Mouse (Mus musculus) forebrain, embryonic 12.5 days (tissue): Measurements from ENCODE around the gene Sds. TPM values are rescaled to one million over a fixed set of nuclear protein-coding genes. Genes with fewer than 3 reads are reported as not detected.

Source experiments
- ATAC-seq: fragments of 200-750 bp; cut with Nextera tagmentation; 2 replicates; pipeline ENCODE4 v1.8.0; 2017; ENCODE audit warnings: moderate TSS enrichment; ENCODE audit not compliant: low FRiP score
- H3K27ac ChIP-seq: fragments of 300-500 bp; sonication (generic); 2 replicates; pipeline ENCODE4 v1.5.1; 2016; ENCODE audit warnings: mild to moderate bottlenecking
- H3K27me3 ChIP-seq: fragments of 300-500 bp; sonication (generic); 2 replicates; pipeline ENCODE4 v1.6.1; 2016; ENCODE audit warnings: mild to moderate bottlenecking
- H3K36me3 ChIP-seq: fragments of 300-500 bp; sonication (generic); replicated peaks from 2 replicates; pipeline ENCODE4 v1.6.1; 2016; ENCODE audit warnings: mild to moderate bottlenecking
- H3K4me1 ChIP-seq: fragments of 300-500 bp; sonication (generic); 2 replicates; pipeline ENCODE4 v1.6.1; 2016
- H3K4me2 ChIP-seq: fragments of 300-500 bp; sonication (generic); 2 replicates; pipeline ENCODE4 v1.6.1; 2016; ENCODE audit warnings: mild to moderate bottlenecking, moderate library complexity
- H3K4me3 ChIP-seq: fragments of 300-500 bp; sonication (generic); replicated peaks from 2 replicates; pipeline ENCODE4 v1.5.1; 2016; ENCODE audit warnings: mild to moderate bottlenecking
- H3K9ac ChIP-seq: fragments of 300-500 bp; sonication (generic); 2 replicates; pipeline ENCODE4 v1.6.1; 2016; ENCODE audit warnings: mild to moderate bottlenecking
- H3K9me3 ChIP-seq: fragments of 300-500 bp; sonication (generic); 2 replicates; pipeline ENCODE4 v1.6.1; 2016
- WGBS: fragments of 180-500 bp; shearing (Covaris S2); methylation state at CpG from one replicate; pipeline ENCODE4 v1.1.7; 2016; 5-methylcytosine and 5-hydroxymethylcytosine counted together
- polyA plus RNA-seq: library from polyadenylated mRNA; unstranded; fragments of >200 nt; fragmentation: Nextera tagmentation; extraction: Ambion mirVana; gene quantifications from 2 replicates; pipeline ENCODE4 v1.2.1, GENCODE M21; 2016

The Sds gene
- not detected in 2 replicates for polyA plus RNA-seq

DNA sequence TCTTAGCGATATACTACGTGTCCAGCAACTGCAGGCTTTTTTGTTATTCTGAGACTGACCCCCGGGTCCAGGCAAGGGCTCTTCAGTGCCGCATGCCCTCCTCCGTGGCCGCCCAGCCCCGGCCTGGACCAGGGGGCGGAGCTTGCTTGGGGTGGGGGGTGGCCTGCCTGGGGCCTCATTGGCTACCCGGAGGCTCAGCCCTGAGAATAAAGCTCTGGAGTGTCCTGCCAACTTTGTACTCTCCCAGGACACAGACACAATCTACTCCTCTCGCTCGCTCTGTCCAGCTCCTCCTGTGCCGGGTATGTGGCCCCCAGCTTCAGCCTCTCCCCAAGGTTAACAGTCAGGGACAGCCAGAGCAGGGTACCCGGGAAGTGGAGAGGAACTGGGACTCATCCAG, at the start of gene Sds:
Gene Sds (plus strand): TSS at position 231 of the 400 bp plus-strand sequence.
- 0 out of 2 replicates have a peak, but pooled peaks cover 4% of the 10 kb centered on the region for H3K4me1 ChIP-seq
- no peak within 1 kb of the TSS for H3K4me2 ChIP-seq
- no peak within 1 kb of the TSS for H3K4me3 ChIP-seq
- H3K36me3 ChIP-seq, result no peaks in the 10 kb centered on the region
- WGBS, result 14% methylated on average over 13 of the region's 13 CpGs
- H3K9ac ChIP-seq, result no peak within 1 kb of the TSS
- H3K27me3 ChIP-seq, result 0 out of 2 replicates have a peak, but pooled peaks cover 5% of the 10 kb centered on the region
- ATAC-seq, result no peak
- no peak within 1 kb of the TSS for H3K27ac ChIP-seq
- no peaks in the 10 kb centered on the region for H3K9me3 ChIP-seq

DNA sequence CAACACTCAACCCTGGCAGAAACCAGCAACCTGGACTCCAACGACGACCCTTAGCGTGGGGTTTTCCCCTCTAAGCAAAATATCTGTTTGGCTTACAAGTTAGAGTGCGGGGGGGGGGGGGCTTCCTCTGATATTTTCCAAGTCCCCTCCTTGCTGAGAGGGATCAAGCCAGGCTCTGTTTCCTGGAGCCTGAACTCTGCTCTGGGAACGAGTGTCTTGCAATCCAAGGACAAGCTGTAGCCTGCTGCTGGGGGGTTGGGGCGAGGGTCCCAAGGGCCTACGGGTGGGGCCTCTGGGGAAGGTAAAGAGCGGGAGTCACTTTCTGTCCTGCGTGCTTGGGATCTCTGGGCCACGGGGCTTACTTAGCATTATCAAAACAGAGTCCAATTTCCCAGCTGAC, 49.8 kb upstream of the Sds start:
- peak overlapping the region; percentile 43 for H3K4me2 ChIP-seq
- H3K27ac ChIP-seq, result peak overlapping the region; percentile 80
- H3K27me3 ChIP-seq, result peaks cover 97% of the 10 kb centered on the region
- no peaks in the 10 kb centered on the region for H3K36me3 ChIP-seq
- no peak overlapping the region for H3K9ac ChIP-seq
- H3K9me3 ChIP-seq, result no peaks in the 10 kb centered on the region
- ATAC-seq, result no peak
- peaks cover 31% of the 10 kb centered on the region for H3K4me1 ChIP-seq
- WGBS, result 4% methylated on average over 10 of the region's 10 CpGs
- peak overlapping the region; percentile 29 for H3K4me3 ChIP-seq

DNA sequence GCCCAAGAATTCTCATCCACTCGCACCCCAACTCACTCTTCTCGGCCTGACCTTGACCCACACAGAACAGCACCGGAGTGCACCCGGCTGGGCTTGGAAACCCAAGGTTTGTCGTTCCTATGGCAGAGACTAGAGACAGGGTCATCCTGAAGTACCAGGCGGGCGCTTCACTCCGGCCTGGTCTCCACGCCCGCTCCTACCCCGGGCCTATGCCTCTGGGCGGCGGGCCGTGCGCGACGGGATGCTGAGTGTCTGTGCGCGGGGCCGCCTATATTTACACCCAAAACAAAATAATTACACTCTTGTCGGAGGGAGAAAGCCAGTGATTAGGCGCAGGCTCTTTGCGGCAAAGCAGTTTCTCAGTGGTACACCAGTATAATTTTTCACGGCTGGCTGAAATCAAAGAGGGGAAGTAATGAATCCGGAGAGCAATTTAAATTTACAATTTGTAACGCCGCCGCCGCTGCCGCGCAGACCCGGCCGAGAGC, 48.8 kb upstream of the Sds start:
- Histone ChIP-seq H3K9ac (peak overlapping the region; percentile 40; the same call in 1 of the 2 replicates), H3K36me3 (no peaks in the 10 kb centered on the region), H3K9me3 (no peaks in the 10 kb centered on the region), H3K4me3 (peak overlapping the region; percentile 29), H3K27ac (peak overlapping the region; percentile 80), H3K4me2 (peak overlapping the region; percentile 43), H3K4me1 (peaks cover 39% of the 10 kb centered on the region), H3K27me3 (peaks cover 97% of the 10 kb centered on the region)
- under 1% methylated on average over 33 of the region's 33 CpGs for WGBS
- no peak for ATAC-seq

DNA sequence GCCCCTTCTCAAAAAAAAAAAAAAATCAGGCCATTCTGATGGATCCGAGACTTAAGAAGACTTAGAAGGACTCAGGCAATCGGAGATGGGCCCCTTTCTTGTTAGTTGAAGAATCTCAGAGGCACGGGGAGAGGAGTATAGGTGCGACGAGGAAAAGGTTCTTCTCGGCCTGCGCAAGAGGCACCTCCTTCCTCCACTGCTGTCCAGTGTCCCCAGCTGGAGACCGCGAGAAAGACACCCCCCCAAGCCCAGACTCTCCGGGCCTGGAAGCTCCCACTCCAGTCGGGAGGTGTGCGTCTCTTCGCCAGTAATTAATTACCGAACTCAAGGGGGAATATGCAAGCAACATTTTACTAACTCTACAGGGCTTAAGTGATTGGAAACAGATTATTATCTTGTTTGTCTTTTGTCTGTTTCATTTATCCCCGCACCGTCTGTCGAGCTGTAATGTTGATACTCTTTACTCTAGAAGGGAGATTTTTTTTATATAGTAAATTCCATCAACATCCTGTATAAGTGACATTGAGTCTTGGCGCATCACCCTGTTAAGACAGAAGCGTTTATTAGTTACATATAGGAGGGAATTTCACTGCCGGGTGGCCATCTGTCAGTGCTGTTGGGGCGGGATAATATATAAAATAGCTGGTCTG, 48.0 kb upstream of the Sds start:
- WGBS, result 4% methylated on average over 21 of the region's 21 CpGs
- H3K9me3 ChIP-seq, result no peaks in the 10 kb centered on the region
- no peaks in the 10 kb centered on the region for H3K36me3 ChIP-seq
- peak overlapping the region; percentile 80 for H3K27ac ChIP-seq
- ATAC-seq, result no peak
- H3K4me2 ChIP-seq, result peak overlapping the region; percentile 43
- peak overlapping the region; percentile 29 for H3K4me3 ChIP-seq
- peaks cover 96% of the 10 kb centered on the region for H3K27me3 ChIP-seq
- H3K4me1 ChIP-seq, result peaks cover 41% of the 10 kb centered on the region
- H3K9ac ChIP-seq, result peak overlapping the region; percentile 40; the same call in 1 of the 2 replicates

DNA sequence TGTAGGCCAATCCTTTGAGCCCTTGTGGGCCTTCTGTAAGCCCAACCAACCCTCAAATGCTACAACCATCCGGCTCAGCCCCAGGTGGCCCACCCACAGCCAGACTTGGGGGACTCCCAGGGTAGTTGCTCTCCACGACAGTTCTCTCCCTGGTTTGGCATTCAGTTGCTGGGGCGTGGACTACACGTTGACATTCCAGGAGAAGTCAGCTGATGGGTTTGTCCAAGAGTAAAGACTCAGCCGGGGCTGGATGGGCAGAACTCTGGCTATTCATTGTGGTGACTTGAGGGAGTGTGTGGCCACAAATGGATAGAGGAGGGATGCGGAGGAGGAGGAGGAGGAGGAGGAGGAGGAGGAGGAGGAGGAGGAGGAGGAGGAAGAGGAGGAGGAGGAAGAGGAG, 47.3 kb upstream of the Sds start:
- Histone ChIP-seq H3K4me1 (peaks cover 43% of the 10 kb centered on the region), H3K9ac (peak overlapping the region; percentile 38; the same call in 1 of the 2 replicates), H3K4me2 (peak overlapping the region; percentile 43), H3K4me3 (peak overlapping the region; percentile 23; the same call in 1 of the 2 replicates), H3K27me3 (peaks cover 98% of the 10 kb centered on the region), H3K36me3 (no peaks in the 10 kb centered on the region), H3K9me3 (no peaks in the 10 kb centered on the region), H3K27ac (0 out of 2 replicates have a peak overlapping the region, but pooled peaks have one; percentile 63)
- ATAC-seq, result no peak
- 2% methylated on average over 5 of the region's 6 CpGs for WGBS

DNA sequence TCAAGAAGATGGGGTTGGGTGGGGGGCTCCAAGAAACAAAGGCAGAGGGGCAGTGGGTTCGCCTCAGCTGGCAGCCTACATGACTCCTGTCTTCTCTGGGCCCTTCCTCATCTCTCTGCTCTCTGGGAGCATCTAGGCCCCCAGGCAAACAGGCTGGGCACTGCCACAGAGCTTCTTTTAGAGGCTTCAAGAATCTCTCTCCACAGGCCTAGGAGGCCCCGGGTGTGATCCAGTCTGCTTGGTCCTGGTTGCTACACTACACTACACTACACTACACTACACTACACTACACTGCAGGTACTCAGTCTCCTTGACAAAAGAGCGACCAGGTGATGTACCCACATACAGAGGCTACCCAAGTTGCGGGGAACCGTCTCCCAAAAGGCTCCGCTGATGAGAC, 46.6 kb upstream of the Sds start:
- no peak for ATAC-seq
- peaks cover 98% of the 10 kb centered on the region for H3K27me3 ChIP-seq
- 26% methylated on average over 6 of the region's 6 CpGs for WGBS
- peaks cover 41% of the 10 kb centered on the region for H3K4me1 ChIP-seq
- no peaks in the 10 kb centered on the region for H3K9me3 ChIP-seq
- H3K9ac ChIP-seq, result 0 out of 2 replicates have a peak overlapping the region, but pooled peaks have one; percentile 25
- H3K27ac ChIP-seq, result peak overlapping the region; percentile 63
- H3K4me2 ChIP-seq, result peak overlapping the region; percentile 43
- no peaks in the 10 kb centered on the region for H3K36me3 ChIP-seq
- peak overlapping the region; percentile 23 for H3K4me3 ChIP-seq

DNA sequence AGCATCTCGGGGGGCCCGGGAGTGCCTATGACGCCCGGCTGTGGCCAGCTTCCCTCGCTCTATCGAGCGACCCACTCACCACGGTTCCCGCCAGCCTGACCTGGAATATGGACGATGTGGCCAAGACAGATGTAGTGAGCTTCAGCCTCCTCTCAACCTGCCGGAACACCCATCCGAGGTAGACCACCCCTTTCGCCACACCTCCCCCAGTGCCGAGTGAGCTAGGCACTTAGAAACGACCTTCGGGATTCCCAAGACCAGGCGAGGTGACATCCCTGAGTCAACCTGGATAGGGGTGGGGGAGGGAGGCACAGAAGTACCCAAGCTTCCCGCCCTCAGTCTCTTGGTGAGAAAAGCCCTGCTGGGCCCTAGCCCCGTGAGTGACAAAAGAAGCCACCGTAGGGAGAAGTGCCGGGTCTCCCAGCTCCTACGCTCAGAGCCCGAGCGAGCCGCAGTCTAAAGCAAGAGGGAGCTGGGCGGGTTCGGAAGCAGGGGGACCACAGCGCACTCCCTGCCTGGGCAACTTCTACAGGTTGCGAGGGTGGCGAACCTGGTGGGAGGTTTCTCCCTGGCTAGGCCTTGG, 45.2 kb upstream of the Sds start:
- Histone ChIP-seq H3K27ac (peak overlapping the region; percentile 80), H3K4me3 (peak overlapping the region; percentile 49), H3K4me2 (peak overlapping the region; percentile 51), H3K9ac (peak overlapping the region; percentile 63), H3K9me3 (no peaks in the 10 kb centered on the region), H3K27me3 (peaks cover 98% of the 10 kb centered on the region), H3K4me1 (peaks cover 50% of the 10 kb centered on the region), H3K36me3 (no peaks in the 10 kb centered on the region)
- no peak for ATAC-seq
- WGBS, result under 1% methylated on average over 30 of the region's 30 CpGs

DNA sequence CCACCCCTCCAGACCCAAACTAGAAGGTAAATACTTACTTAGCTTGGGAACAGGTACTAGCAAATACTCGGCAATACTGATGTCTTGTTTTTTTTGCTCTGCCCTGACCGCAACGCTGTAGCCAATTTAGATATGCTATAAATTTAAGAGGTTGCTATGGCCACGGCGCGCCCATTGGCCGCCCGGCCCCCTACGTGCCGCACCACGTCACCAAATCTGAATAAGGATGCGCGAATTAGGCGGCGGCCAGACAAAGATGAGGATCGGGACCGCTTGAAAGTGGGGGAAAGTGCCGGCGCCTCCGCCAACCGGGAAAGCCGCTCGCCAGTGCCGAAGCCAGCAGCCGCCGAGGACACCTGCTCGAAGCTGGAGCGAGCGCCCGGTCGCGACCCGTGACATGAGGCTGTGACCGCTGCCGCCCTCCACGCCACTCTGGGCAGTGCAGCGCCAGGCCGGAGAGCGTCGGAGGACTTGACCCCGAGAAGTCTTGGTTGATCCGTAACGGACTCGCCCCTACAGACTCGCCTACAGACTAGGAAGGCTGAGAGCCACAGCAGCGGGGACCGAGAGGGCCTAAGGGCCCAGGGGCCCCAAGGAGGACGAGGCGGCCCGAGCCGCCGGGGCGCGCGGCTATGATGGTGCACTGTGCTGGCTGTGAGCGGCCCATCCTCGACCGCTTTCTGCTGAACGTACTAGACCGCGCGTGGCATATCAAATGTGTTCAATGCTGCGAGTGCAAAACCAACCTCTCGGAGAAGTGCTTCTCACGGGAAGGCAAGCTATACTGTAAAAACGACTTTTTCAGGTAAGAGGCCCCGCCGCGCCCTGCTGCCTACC, 44.5 kb upstream of the Sds start, which contains the start of gene Lhx5:
Gene Lhx5 (plus strand): TSS at position 51 of the 837 bp plus-strand sequence.
- Histone ChIP-seq H3K4me2 (peak within 1 kb of the TSS; percentile 51), H3K4me3 (peak within 1 kb of the TSS; percentile 49), H3K9ac (peak within 1 kb of the TSS; percentile 64), H3K4me1 (peaks cover 53% of the 10 kb centered on the region), H3K9me3 (no peaks in the 10 kb centered on the region), H3K27ac (peak within 1 kb of the TSS; percentile 80), H3K27me3 (peaks cover 98% of the 10 kb centered on the region), H3K36me3 (no peaks in the 10 kb centered on the region)
- under 1% methylated on average over 69 of the region's 69 CpGs for WGBS
- ATAC-seq, result peak; percentile 73

DNA sequence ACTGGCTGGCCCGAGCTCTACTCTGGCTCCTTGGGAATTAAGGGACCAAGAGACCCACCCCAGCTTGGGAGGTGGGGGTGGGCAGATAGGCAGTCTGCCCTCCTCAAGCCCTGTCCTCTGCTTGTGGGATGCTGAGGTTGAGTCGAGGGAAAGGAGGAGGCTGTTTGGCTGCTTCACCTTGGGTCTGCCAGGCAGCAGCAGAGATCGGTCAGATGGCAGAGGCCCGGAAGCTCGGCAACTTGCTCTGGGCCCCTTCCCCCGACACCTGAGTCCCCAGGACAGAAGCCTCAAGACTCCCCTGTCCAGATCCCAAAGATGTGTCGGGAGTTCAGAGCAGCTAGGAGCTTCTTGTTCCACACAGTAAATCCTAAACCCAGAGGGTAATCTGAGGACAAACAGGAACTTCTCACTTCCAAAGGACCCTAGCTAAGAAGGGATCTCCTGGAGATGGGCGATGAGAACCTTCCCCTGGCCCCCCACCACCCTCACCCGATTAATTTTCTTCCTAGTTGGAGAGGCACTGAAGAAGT, 43.8 kb upstream of the Sds start:
- H3K9ac ChIP-seq, result peak overlapping the region; percentile 64
- H3K4me1 ChIP-seq, result peaks cover 50% of the 10 kb centered on the region
- H3K27me3 ChIP-seq, result peaks cover 97% of the 10 kb centered on the region
- WGBS, result 0% methylated on average over 9 of the region's 9 CpGs
- H3K4me3 ChIP-seq, result peak overlapping the region; percentile 49
- ATAC-seq, result no peak
- peak overlapping the region; percentile 80 for H3K27ac ChIP-seq
- no peaks in the 10 kb centered on the region for H3K9me3 ChIP-seq
- peak overlapping the region; percentile 51 for H3K4me2 ChIP-seq
- no peaks in the 10 kb centered on the region for H3K36me3 ChIP-seq

DNA sequence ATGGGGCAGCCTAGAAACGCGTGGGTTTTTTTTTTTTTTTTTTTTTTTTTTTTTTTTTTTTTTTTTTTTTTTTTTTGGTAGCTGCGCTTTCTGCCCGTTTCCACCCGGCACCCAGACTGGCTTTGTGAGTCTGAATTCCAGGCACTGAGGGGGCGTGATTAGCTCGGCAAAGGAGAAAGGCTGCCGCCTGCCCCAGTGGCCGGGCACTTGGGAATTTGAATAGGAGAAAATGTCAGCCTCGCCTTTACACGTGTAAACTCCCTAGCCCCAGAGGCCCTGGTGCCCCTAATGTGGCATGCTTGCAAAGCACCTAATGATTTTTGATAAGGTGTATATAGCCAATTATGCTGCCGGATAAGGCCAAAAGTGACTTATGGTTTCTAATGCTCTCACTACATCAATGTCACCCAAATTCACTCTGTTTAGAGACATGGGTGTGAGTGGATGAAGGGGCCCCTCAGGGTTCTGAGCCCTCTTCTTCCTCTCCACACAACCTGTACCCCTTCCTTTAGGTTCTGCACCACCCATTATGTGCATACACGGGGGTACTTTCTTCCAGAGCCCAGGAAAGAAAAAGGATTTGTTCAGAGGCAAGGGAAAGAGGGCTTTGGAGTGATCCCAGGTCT, 43.1 kb upstream of the Sds start:
- H3K9ac ChIP-seq, result peak overlapping the region; percentile 68
- H3K27ac ChIP-seq, result peak overlapping the region; percentile 88; the same call in 1 of the 2 replicates

DNA sequence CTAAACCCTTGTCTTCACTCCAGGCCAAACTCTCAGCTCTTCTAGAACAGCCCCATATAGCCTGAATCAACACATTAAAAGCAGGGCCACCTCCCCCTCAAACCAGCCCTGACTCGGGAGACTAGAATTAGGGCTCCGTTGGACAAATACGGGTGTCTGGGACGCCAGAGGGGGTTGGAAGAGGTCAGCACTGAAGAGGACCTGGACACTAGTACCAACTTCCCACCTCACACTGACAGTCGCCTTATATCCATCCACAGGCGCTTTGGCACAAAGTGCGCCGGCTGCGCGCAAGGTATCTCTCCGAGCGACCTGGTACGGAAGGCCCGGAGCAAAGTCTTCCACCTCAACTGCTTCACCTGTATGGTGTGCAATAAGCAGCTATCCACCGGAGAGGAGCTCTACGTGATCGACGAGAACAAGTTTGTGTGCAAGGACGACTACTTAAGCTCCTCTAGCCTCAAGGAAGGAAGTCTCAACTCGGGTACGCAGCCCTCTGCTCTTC, 42.0 kb upstream of the Sds start:
- peaks cover 59% of the 10 kb centered on the region for H3K4me1 ChIP-seq
- peaks cover 97% of the 10 kb centered on the region for H3K27me3 ChIP-seq
- ATAC-seq, result no peak
- H3K4me3 ChIP-seq, result peak overlapping the region; percentile 49
- H3K4me2 ChIP-seq, result peak overlapping the region; percentile 74
- H3K9ac ChIP-seq, result peak overlapping the region; percentile 68
- no peaks in the 10 kb centered on the region for H3K36me3 ChIP-seq
- H3K27ac ChIP-seq, result peak overlapping the region; percentile 88
- H3K9me3 ChIP-seq, result no peaks in the 10 kb centered on the region
- WGBS, result 6% methylated on average over 21 of the region's 21 CpGs

More for the DNA sequence above, 43.1 kb upstream of the Sds start:
- WGBS, result under 1% methylated on average over 13 of the region's 13 CpGs
- Histone ChIP-seq H3K9me3 (no peaks in the 10 kb centered on the region), H3K4me3 (peak overlapping the region; percentile 49), H3K36me3 (no peaks in the 10 kb centered on the region), H3K27me3 (peaks cover 97% of the 10 kb centered on the region), H3K4me2 (peak overlapping the region; percentile 74), H3K4me1 (peaks cover 50% of the 10 kb centered on the region)
- ATAC-seq, result no peak
